Mouse (Mus musculus) yolk sac, embryonic 10.5 days (tissue): ENCODE results near the gene Grn.

ENCODE experiments used
- DNase-seq: peaks from one replicate; pipeline ENCODE4 v3.0.0-alpha.2; 2017; ENCODE audit warnings: low spot score

Gene Grn

GRCm38 (mm10) chr11:102443740-102444139 lies 13.6 kb downstream of the Grn start:
- DNase-seq = no peak

- DNase-seq = no peak
These were observed 14.2 kb downstream of the Grn start for GRCm38 (mm10) chr11:102444321-102444720.

GRCm38 (mm10) chr11:102444781-102445180 lies 14.7 kb downstream of the Grn start:
- no peak for DNase-seq

GRCm38 (mm10) chr11:102445264-102445890 lies 15.3 kb downstream of the Grn start:
- no peak for DNase-seq

GRCm38 (mm10) chr11:102445891-102446361 lies 15.8 kb downstream of the Grn start:
- DNase-seq = no peak

GRCm38 (mm10) chr11:102446581-102447461 lies 16.7 kb downstream of the Grn start:
- DNase-seq = peak; percentile 42

- DNase-seq = peak; percentile 53
These were observed 17.4 kb downstream of the Grn start, which contains the start of gene Fam171a2 for GRCm38 (mm10) chr11:102447497-102447896. Fam171a2 (minus strand) TSS chr11:102447682.

GRCm38 (mm10) chr11:102448327-102448726 lies 18.2 kb downstream of the Grn start:
- no peak for DNase-seq

- DNase-seq = no peak
These were observed 19.2 kb downstream of the Grn start for GRCm38 (mm10) chr11:102449043-102450008.

GRCm38 (mm10) chr11:102453131-102453530 lies 23.0 kb downstream of the Grn start:
- no peak for DNase-seq

GRCm38 (mm10) chr11:102455740-102456396 lies 25.8 kb downstream of the Grn start:
- DNase-seq = peak; percentile 89

GRCm38 (mm10) chr11:102460541-102460940 lies 30.4 kb downstream of the Grn start:
- DNase-seq = no peak

GRCm38 (mm10) chr11:102461764-102462163 lies 31.6 kb downstream of the Grn start:
- DNase-seq = no peak

- no peak for DNase-seq
These were observed 34.8 kb downstream of the Grn start for GRCm38 (mm10) chr11:102464901-102465300.

GRCm38 (mm10) chr11:102465713-102466436 lies 35.8 kb downstream of the Grn start:
- peak; percentile 52 for DNase-seq

- peak; percentile 96 for DNase-seq
These were observed 37.0 kb downstream of the Grn start for GRCm38 (mm10) chr11:102467041-102467631.

- DNase-seq = no peak
These were observed 39.7 kb downstream of the Grn start, which contains the start of gene Itga2b for GRCm38 (mm10) chr11:102469648-102470357. Itga2b (minus strand) TSS chr11:102470122.

GRCm38 (mm10) chr11:102475027-102475426 lies 44.9 kb downstream of the Grn start:
- DNase-seq = no peak

GRCm38 (mm10) chr11:102478671-102479070 lies 48.6 kb downstream of the Grn start:
- DNase-seq = no peak

- DNase-seq = no peak
These were observed 49.5 kb downstream of the Grn start for GRCm38 (mm10) chr11:102479581-102479980.
